Mouse (Mus musculus) heart, embryonic 14.5 days (tissue): ENCODE results near the gene Camta2. TPM values are rescaled to one million over a fixed set of nuclear protein-coding genes. Genes with fewer than 3 reads are reported as not detected.

Experiments used
- ATAC-seq: fragments of 200-750 bp; cut with Nextera tagmentation; 2 replicates; pipeline ENCODE4 v1.8.0; 2017; ENCODE audit warnings: low read depth, moderate TSS enrichment; ENCODE audit not compliant: insufficient number of reproducible peaks, insufficient read depth, low FRiP score
- H3K27ac ChIP-seq, 2 experiments: fragments of 200-500 bp in 1 of 2; fragments of 300-500 bp in 1 of 2; sonication (generic) in 1 of 2; replicated peaks in 1 of 2; 2 replicates each; pipeline ENCODE4 v1.5.1; 2012 to 2014; ENCODE audit warnings: low read depth in 2 of 2, low read length in 2 of 2, control low read depth in 1 of 2, mild to moderate bottlenecking in 1 of 2, mixed read lengths in 1 of 2; ENCODE audit not compliant: control insufficient read depth in 1 of 2, insufficient read depth in 1 of 2
- H3K27me3 ChIP-seq: fragments of 300-500 bp; sonication (generic); 2 replicates; pipeline ENCODE4 v1.6.1; 2014; ENCODE audit warnings: mild to moderate bottlenecking, low read length, control low read depth; ENCODE audit not compliant: control insufficient read depth, insufficient read depth
- H3K36me3 ChIP-seq: fragments of 300-500 bp; sonication (generic); 2 replicates; pipeline ENCODE4 v1.6.1; 2014; ENCODE audit warnings: mild to moderate bottlenecking, control low read depth, low read length, mixed read lengths; ENCODE audit not compliant: control insufficient read depth, insufficient read depth
- H3K4me1 ChIP-seq, 2 experiments: fragments of 200-500 bp in 1 of 2; fragments of 300-500 bp in 1 of 2; sonication (generic) in 1 of 2; 2 replicates each; pipeline ENCODE4 v1.6.1; 2012 to 2014; ENCODE audit warnings: low read length in 2 of 2, control low read depth in 1 of 2, mixed read lengths in 1 of 2; ENCODE audit not compliant: control insufficient read depth in 2 of 2, insufficient read depth in 2 of 2
- H3K4me2 ChIP-seq: fragments of 300-500 bp; sonication (generic); 2 replicates; pipeline ENCODE4 v1.6.1; 2014; ENCODE audit warnings: mild to moderate bottlenecking, low read length
- H3K4me3 ChIP-seq, 2 experiments: fragments of 200-500 bp in 1 of 2; fragments of 300-500 bp in 1 of 2; sonication (generic) in 1 of 2; 2 replicates each; pipeline ENCODE4 v1.5.1; 2012 to 2014; ENCODE audit warnings: low read length in 2 of 2, mild to moderate bottlenecking in 2 of 2, control low read depth in 1 of 2, low read depth in 1 of 2, moderate library complexity in 1 of 2; ENCODE audit not compliant: control insufficient read depth in 1 of 2, insufficient read depth in 1 of 2
- H3K9ac ChIP-seq: fragments of 300-500 bp; sonication (generic); 2 replicates; pipeline ENCODE4 v1.6.1; 2014; ENCODE audit warnings: mild to moderate bottlenecking, low read length
- H3K9me3 ChIP-seq: fragments of 300-500 bp; sonication (generic); 2 replicates; pipeline ENCODE4 v1.6.1; 2016; ENCODE audit warnings: low read length, control low read depth; ENCODE audit not compliant: control insufficient read depth
- WGBS: fragments of 180-500 bp; shearing (Covaris S2); extraction: QIAGEN DNeasy Blood & Tissue Kit; methylation state at CpG from one replicate; pipeline ENCODE4 v1.1.7; 2014; 5-methylcytosine and 5-hydroxymethylcytosine counted together
- polyA plus RNA-seq: library from polyadenylated mRNA; unstranded; fragments of >200 nt; fragmentation: Nextera tagmentation; extraction: Ambion mirVana; gene quantifications from 2 replicates; pipeline ENCODE4 v1.2.1, GENCODE M21; 2014

Camta2 gene
- 13.7 and 13.8 TPM in 2 replicates for polyA plus RNA-seq

GRCm38 (mm10) chr11:70687601-70688199 is at the start of gene Camta2:
Gene Camta2 (minus strand): TSS chr11:70688105.
- peak within 1 kb of the TSS; percentile 31 to 90 for H3K27ac ChIP-seq
- H3K4me1 ChIP-seq, result peaks cover 11 to 16% of the 10 kb centered on the region in 2 experiments
- no peaks in the 10 kb centered on the region for H3K9me3 ChIP-seq
- ATAC-seq, result peak; percentile 84
- H3K27me3 ChIP-seq, result no peaks in the 10 kb centered on the region
- peaks cover 34% of the 10 kb centered on the region for H3K36me3 ChIP-seq
- peak within 1 kb of the TSS; percentile 80 to 92 for H3K4me3 ChIP-seq
- WGBS, result under 1% methylated on average over 51 of the region's 55 CpGs
- peak within 1 kb of the TSS; percentile 97 for H3K4me2 ChIP-seq
- H3K9ac ChIP-seq, result peak within 1 kb of the TSS; percentile 89

GRCm38 (mm10) chr11:70733256-70733655 is 45.4 kb upstream of the Camta2 start:
- H3K4me1 ChIP-seq, result peaks cover 2 to 6% of the 10 kb centered on the region in 2 experiments; a peak in 2 of 4 replicates
- 63% methylated on average over 5 of the region's 5 CpGs for WGBS
- H3K4me2 ChIP-seq, result no peak overlapping the region
- H3K4me3 ChIP-seq, result no peak overlapping the region
- peaks cover 18% of the 10 kb centered on the region for H3K36me3 ChIP-seq
- H3K27me3 ChIP-seq, result no peaks in the 10 kb centered on the region
- no peak for ATAC-seq
- H3K9ac ChIP-seq, result no peak overlapping the region
- no peaks in the 10 kb centered on the region for H3K9me3 ChIP-seq
- no peak overlapping the region for H3K27ac ChIP-seq

GRCm38 (mm10) chr11:70731178-70731577 is 43.3 kb upstream of the Camta2 start:
- H3K4me2 ChIP-seq, result no peak overlapping the region
- peaks cover under 1 to 4% of the 10 kb centered on the region in 2 experiments; a peak in 1 of 4 replicates for H3K4me1 ChIP-seq
- 50% methylated on average over 5 of the region's 5 CpGs for WGBS
- H3K4me3 ChIP-seq, result no peak overlapping the region
- no peaks in the 10 kb centered on the region for H3K27me3 ChIP-seq
- no peak overlapping the region for H3K27ac ChIP-seq
- H3K9ac ChIP-seq, result no peak overlapping the region
- no peak for ATAC-seq
- no peaks in the 10 kb centered on the region for H3K9me3 ChIP-seq
- H3K36me3 ChIP-seq, result peaks cover 39% of the 10 kb centered on the region

GRCm38 (mm10) chr11:70730427-70731038 is 42.6 kb upstream of the Camta2 start:
- H3K4me3 ChIP-seq, result no peak overlapping the region
- H3K9ac ChIP-seq, result no peak overlapping the region
- H3K36me3 ChIP-seq, result peaks cover 46% of the 10 kb centered on the region
- H3K4me1 ChIP-seq, result no peaks in the 10 kb centered on the region
- H3K27me3 ChIP-seq, result no peaks in the 10 kb centered on the region
- no peak overlapping the region for H3K4me2 ChIP-seq
- 75% methylated on average over 9 of the region's 9 CpGs for whole genome bisulfite sequencing
- no peaks in the 10 kb centered on the region for H3K9me3 ChIP-seq
- H3K27ac ChIP-seq, result no peak overlapping the region
- no peak for ATAC-seq

- H3K27ac ChIP-seq, result no peak overlapping the region
- H3K4me2 ChIP-seq, result no peak overlapping the region
- no peaks in the 10 kb centered on the region for H3K9me3 ChIP-seq
- no peak overlapping the region for H3K9ac ChIP-seq
- no peak overlapping the region for H3K4me3 ChIP-seq
- WGBS, result 90% methylated on average over 5 of the region's 5 CpGs
- H3K36me3 ChIP-seq, result peaks cover 75% of the 10 kb centered on the region
- ATAC-seq, result no peak
- no peaks in the 10 kb centered on the region for H3K4me1 ChIP-seq
- no peaks in the 10 kb centered on the region for H3K27me3 ChIP-seq
These were observed 39.5 kb upstream of the Camta2 start for GRCm38 (mm10) chr11:70727385-70727784.

- H3K27ac ChIP-seq, result no peak overlapping the region
- no peaks in the 10 kb centered on the region for H3K27me3 ChIP-seq
- H3K36me3 ChIP-seq, result peaks cover 83% of the 10 kb centered on the region
- no peak overlapping the region for H3K4me3 ChIP-seq
- no peak overlapping the region for H3K9ac ChIP-seq
- H3K4me2 ChIP-seq, result no peak overlapping the region
- WGBS, result 77% methylated on average over 2 of the region's 2 CpGs
- H3K9me3 ChIP-seq, result no peaks in the 10 kb centered on the region
- ATAC-seq, result no peak
- H3K4me1 ChIP-seq, result no peaks in the 10 kb centered on the region
These were observed 38.7 kb upstream of the Camta2 start for GRCm38 (mm10) chr11:70726585-70726984.

GRCm38 (mm10) chr11:70724706-70725105 is 36.8 kb upstream of the Camta2 start:
- 97% methylated on average over 9 of the region's 9 CpGs for WGBS
- H3K9ac ChIP-seq, result no peak overlapping the region
- H3K36me3 ChIP-seq, result peaks cover 97% of the 10 kb centered on the region
- no peaks in the 10 kb centered on the region for H3K9me3 ChIP-seq
- ATAC-seq, result no peak
- H3K27ac ChIP-seq, result no peak overlapping the region
- H3K4me3 ChIP-seq, result no peak overlapping the region
- no peaks in the 10 kb centered on the region for H3K27me3 ChIP-seq
- H3K4me1 ChIP-seq, result no peaks in the 10 kb centered on the region; a peak in 1 of 4 replicates
- no peak overlapping the region for H3K4me2 ChIP-seq
